Mouse (Mus musculus) embryo, embryonic 9.5 days (tissue): ENCODE measurements around the gene Cd68.
A peak's percentile ranks its signal among the peaks of the same experiment; 100 is the strongest.
"Not testable (repeated sequence)": the region's sequence is repeated elsewhere in the genome, so short reads cannot be mapped to it uniquely, and the experiment has no call there.

ENCODE experiments used
- DNase-seq: peaks from one replicate; pipeline ENCODE4 v3.0.0-alpha.2; 2017; ENCODE audit errors: extremely low spot score

Cd68 gene

GRCm38 (mm10) chr11:69665961-69666664, at the start of gene Cd68:
Gene Cd68, minus strand, starts transcription at chr11:69666153.
- peak; percentile 62 for DNase-seq

- peak; percentile 43 for DNase-seq
Measured at GRCm38 (mm10) chr11:69715482-69715881, 49.5 kb upstream of the Cd68 start.

- DNase-seq: no peak
Measured at GRCm38 (mm10) chr11:69714636-69715329, 48.8 kb upstream of the Cd68 start.

GRCm38 (mm10) chr11:69712954-69713672, 47.2 kb upstream of the Cd68 start:
- DNase-seq: no peak

GRCm38 (mm10) chr11:69711082-69711481, 45.1 kb upstream of the Cd68 start:
- no peak for DNase-seq

- DNase-seq: no peak
Measured at GRCm38 (mm10) chr11:69710470-69710869, 44.5 kb upstream of the Cd68 start.

- DNase-seq: no peak
Measured at GRCm38 (mm10) chr11:69709554-69710446, 43.8 kb upstream of the Cd68 start.

- DNase-seq: no peak
Measured at GRCm38 (mm10) chr11:69708614-69709265, 42.8 kb upstream of the Cd68 start.

- DNase-seq: no peak
Measured at GRCm38 (mm10) chr11:69707873-69708381, 42.0 kb upstream of the Cd68 start.

- no peak for DNase-seq
Measured at GRCm38 (mm10) chr11:69707480-69707847, 41.5 kb upstream of the Cd68 start.

- DNase-seq: no peak
Measured at GRCm38 (mm10) chr11:69706775-69707479, 41.0 kb upstream of the Cd68 start.

- no peak for DNase-seq
Measured at GRCm38 (mm10) chr11:69704613-69705010, 38.7 kb upstream of the Cd68 start.

GRCm38 (mm10) chr11:69703814-69704612, 38.1 kb upstream of the Cd68 start:
- DNase-seq: no peak

GRCm38 (mm10) chr11:69703381-69703780, 37.4 kb upstream of the Cd68 start:
- not testable (repeated sequence) for DNase-seq

GRCm38 (mm10) chr11:69702886-69703285, 36.9 kb upstream of the Cd68 start:
- DNase-seq: not testable (repeated sequence)

GRCm38 (mm10) chr11:69699595-69699994, 33.6 kb upstream of the Cd68 start:
- no peak for DNase-seq

GRCm38 (mm10) chr11:69698574-69698973, 32.6 kb upstream of the Cd68 start:
- no peak for DNase-seq

GRCm38 (mm10) chr11:69697396-69697795, 31.4 kb upstream of the Cd68 start:
- no peak for DNase-seq
